Mouse (Mus musculus): ENCODE data around the gene Slc16a11.

DNA sequence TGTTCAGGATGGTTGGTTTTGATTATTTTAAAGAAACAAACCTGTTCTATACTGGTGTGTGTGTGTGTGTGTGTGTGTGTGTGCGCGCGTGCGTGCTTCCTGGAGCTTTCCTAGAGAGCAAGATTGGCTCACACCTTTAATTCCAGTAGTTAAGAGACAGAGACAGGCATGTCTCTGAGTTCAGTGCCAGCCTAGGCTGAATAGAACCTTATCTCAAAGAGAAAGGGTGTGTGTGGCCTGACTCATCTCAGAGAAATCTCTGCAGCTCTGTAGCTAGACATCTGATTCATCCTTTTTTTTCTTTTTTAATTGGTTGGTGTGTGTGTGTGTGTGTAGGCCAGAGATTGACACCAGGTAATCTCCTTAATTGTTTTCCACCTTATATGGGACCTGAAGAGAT lies 46.5 kb downstream of the Slc16a11 start:
- no peak for TF ChIP-seq CTCF (IDR thresholded peaks at IDR 0.05)
- no peak for TF ChIP-seq POLR2A (IDR thresholded peaks at IDR 0.05; ENCODE audit: insufficient read depth, low read depth, low read length)
- TF ChIP-seq EP300 (IDR thresholded peaks at IDR 0.05; ENCODE audit: insufficient read depth, low read depth, low read length), result no peak

All from heart, adult 2 months (tissue).